Mouse (Mus musculus): ENCODE data around the gene Hbq1b. TPM values are rescaled to one million over a fixed set of nuclear protein-coding genes. Genes with fewer than 3 reads are reported as not detected.
"Not testable (repeated sequence)": the region's sequence is repeated elsewhere in the genome, so short reads cannot be mapped to it uniquely, and the experiment has no call there.

Gene Hbq1b
- polyA plus RNA-seq, 1 experiment, result not detected

DNA sequence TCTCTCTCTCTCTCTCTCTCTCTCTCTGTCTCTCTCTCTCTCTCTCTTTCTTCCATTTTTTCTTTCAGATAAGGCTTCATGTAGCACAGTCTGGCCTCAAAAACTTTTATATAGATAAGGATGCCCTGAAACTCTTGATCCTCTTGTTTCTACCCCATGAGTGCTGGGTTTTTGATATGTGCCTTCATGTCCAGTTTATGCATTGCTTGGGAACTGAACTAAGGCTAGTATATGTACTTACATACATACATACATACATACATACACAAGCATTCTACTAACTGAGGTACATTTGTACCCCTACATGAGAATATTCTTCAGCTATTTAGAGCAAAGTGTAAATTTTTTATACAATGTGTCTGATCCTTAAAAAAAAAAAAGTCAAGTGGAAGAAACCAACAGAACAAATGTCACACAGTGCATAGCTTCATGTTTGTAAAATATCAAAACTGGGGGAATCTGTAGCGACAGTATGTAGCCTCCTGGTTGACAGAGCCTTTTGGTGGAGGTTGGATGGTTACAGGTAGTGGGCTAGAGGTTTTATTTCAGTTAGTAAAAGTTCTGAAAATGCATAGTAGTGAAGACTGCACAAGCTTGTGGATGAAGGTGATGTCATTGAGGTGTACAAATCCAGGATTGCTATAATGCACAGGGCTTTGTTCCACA is 11.2 kb downstream of the Hbq1b start:
- peaks cover 7% of the 10 kb centered on the region for H3K4me1 ChIP-seq (ENCODE audit: control insufficient read depth, insufficient read depth, low read length)
- H3K4me3 ChIP-seq (ENCODE audit: insufficient read depth, low read depth, low read length), result no peak overlapping the region
- TF ChIP-seq POLR2A (IDR thresholded peaks at IDR 0.05; ENCODE audit: insufficient read depth, low read depth, low read length) (no peak), CTCF (IDR thresholded peaks at IDR 0.05; ENCODE audit: insufficient read depth, low read depth, low read length) (no peak)
- no peak overlapping the region for H3K27ac ChIP-seq (ENCODE audit: insufficient read depth, low read depth, low read length)
- 100% methylated on average over 1 of the region's 1 CpGs for WGBS

DNA sequence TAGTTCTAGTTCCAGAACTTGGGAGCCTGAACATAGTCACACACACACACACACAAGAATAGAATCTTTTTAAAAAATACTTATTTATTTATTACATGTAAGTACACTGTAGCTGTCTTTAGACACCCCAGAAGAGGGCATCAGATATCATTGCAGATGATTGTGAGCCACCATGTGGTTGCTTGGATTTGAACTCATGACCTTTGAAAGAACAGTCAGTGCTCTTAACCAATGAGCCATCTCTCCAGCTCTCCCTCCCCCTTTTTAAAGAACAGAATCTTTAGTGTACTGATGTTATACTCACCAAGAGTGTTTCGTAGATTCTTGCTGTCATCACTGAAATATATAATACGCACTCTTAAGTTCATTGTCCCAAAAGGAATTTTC is 11.8 kb downstream of the Hbq1b start:
- H3K4me1 ChIP-seq (ENCODE audit: control insufficient read depth, insufficient read depth, low read length), result peaks cover 12% of the 10 kb centered on the region
- H3K4me3 ChIP-seq (ENCODE audit: insufficient read depth, low read depth, low read length), result no peak overlapping the region
- H3K27ac ChIP-seq (ENCODE audit: insufficient read depth, low read depth, low read length), result no peak overlapping the region
- TF ChIP-seq POLR2A (IDR thresholded peaks at IDR 0.05; ENCODE audit: insufficient read depth, low read depth, low read length) (no peak), CTCF (IDR thresholded peaks at IDR 0.05; ENCODE audit: insufficient read depth, low read depth, low read length) (no peak)
- 98% methylated on average over 2 of the region's 2 CpGs for WGBS

DNA sequence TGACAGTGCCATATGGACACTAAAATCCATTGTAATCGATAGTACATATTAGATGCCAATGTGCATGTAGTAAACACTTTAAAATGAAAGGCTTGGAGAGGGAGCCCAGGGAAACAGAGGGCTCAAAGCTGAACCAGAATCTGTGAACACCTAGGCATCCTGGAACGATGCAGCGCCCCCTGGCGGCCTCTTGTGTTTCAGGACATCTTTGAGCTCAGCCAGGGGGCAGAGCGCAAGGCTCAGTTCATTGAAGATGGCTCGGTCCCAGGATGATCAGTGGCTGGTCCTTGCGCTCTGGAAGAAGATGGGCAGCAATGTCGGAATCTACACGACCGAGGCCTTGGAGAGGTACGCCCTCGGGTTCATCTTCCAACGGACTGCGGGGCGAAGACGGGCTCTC is 13.1 kb downstream of the Hbq1b start, which contains the start of gene Hbq1a:
Hbq1a (plus strand) TSS at position 205 of the 400 bp plus-strand sequence.
- H3K4me3 ChIP-seq (ENCODE audit: insufficient read depth, low read depth, low read length), result 0 out of 2 replicates have a peak within 1 kb of the TSS, but pooled peaks have one; percentile 13
- WGBS, result 4% methylated on average over 16 of the region's 16 CpGs
- TF ChIP-seq CTCF (IDR thresholded peaks at IDR 0.05; ENCODE audit: insufficient read depth, low read depth, low read length), result peak; percentile 66; the same call in 1 of the 2 replicates

GRCm38 (mm10) chr11:32300279-32301267 is 13.8 kb downstream of the Hbq1b start:
- peaks cover 15% of the 10 kb centered on the region for H3K4me1 ChIP-seq (ENCODE audit: control insufficient read depth, insufficient read depth, low read length)
- H3K27ac ChIP-seq (ENCODE audit: insufficient read depth, low read depth, low read length), result no peak overlapping the region
- 0 out of 2 replicates have a peak overlapping the region, but pooled peaks have one; percentile 13 for H3K4me3 ChIP-seq (ENCODE audit: insufficient read depth, low read depth, low read length)
- 51% methylated on average over 15 of the region's 17 CpGs for WGBS
- TF ChIP-seq CTCF (IDR thresholded peaks at IDR 0.05; ENCODE audit: insufficient read depth, low read depth, low read length) (no peak), POLR2A (IDR thresholded peaks at IDR 0.05; ENCODE audit: insufficient read depth, low read depth, low read length) (no peak)

More for the DNA sequence above, 13.1 kb downstream of the Hbq1b start, which contains the start of gene Hbq1a:
- H3K27ac ChIP-seq (ENCODE audit: insufficient read depth, low read depth, low read length), result not testable (repeated sequence)
- H3K4me1 ChIP-seq (ENCODE audit: control insufficient read depth, insufficient read depth, low read length), result peaks cover 15% of the 10 kb centered on the region

- Histone ChIP-seq H3K4me1 (ENCODE audit: control insufficient read depth, insufficient read depth, low read length) (peaks cover 15% of the 10 kb centered on the region), H3K4me3 (ENCODE audit: insufficient read depth, low read depth, low read length) (no peak overlapping the region), H3K27ac (ENCODE audit: insufficient read depth, low read depth, low read length) (no peak overlapping the region)
- no peak for TF ChIP-seq CTCF (IDR thresholded peaks at IDR 0.05; ENCODE audit: insufficient read depth, low read depth, low read length)
- TF ChIP-seq POLR2A (IDR thresholded peaks at IDR 0.05; ENCODE audit: insufficient read depth, low read depth, low read length), result no peak
- WGBS, result 98% methylated on average over 1 of the region's 1 CpGs
Measured at GRCm38 (mm10) chr11:32301506-32301905, 14.7 kb downstream of the Hbq1b start.

DNA sequence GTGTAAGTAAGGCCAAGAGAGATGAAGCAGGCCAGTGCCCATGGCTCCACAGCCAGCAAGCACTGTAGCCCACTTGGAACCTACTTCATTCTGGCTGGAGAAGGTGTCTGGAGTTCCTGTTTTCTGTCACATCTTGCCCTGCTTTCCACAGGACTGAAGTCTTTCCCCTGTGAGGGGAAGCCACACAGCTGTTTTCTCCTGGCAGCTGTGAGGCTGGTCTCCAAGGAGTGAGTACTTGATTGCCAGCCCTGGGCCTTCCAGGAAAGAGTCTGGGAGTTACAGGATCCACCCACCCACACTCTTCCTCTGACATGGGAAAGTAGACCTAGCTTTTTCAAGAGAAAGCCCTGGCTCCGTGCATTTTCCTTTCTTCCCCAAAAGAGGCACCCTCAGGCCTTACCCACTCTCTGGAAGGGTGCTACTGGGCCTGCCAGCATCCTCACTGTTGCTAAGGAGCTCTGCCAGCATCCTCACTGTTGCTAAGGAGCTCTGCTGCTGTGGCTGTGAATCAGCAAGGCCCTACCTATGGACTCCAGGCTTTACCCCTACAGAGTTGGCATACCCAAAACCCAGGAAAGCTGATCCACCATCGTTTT is 16.2 kb downstream of the Hbq1b start:
- whole genome bisulfite sequencing, result 16% methylated on average over 2 of the region's 2 CpGs
- H3K4me1 ChIP-seq (ENCODE audit: control insufficient read depth, insufficient read depth, low read length), result peaks cover 15% of the 10 kb centered on the region
- no peak for TF ChIP-seq CTCF (IDR thresholded peaks at IDR 0.05; ENCODE audit: insufficient read depth, low read depth, low read length)
- TF ChIP-seq POLR2A (IDR thresholded peaks at IDR 0.05; ENCODE audit: insufficient read depth, low read depth, low read length), result no peak
- H3K4me3 ChIP-seq (ENCODE audit: insufficient read depth, low read depth, low read length), result no peak overlapping the region
- H3K27ac ChIP-seq (ENCODE audit: insufficient read depth, low read depth, low read length), result peak overlapping the region; percentile 71

DNA sequence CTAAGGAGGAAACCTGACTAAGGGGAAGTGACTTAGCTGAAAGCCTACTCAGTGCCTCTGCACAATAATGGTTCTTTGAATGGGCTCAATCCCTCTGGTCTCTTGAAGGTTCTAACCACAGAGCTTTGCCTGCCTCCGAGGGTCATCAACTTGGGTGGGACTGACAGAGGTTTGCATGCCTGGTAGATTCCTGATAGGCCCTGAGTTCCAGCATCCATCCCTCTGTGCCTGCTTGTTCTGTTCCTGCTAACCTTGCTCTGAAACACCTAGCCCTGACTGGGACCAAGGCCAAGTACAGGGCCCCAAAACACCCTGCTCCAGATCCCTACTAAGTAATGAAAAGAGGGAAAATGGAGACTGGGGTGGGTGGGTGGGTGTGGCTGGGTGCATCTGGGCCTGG is 16.7 kb downstream of the Hbq1b start:
- H3K27ac ChIP-seq (ENCODE audit: insufficient read depth, low read depth, low read length), result peak overlapping the region; percentile 71
- 71% methylated on average over 1 of the region's 1 CpGs for WGBS
- no peak overlapping the region for H3K4me3 ChIP-seq (ENCODE audit: insufficient read depth, low read depth, low read length)

GRCm38 (mm10) chr11:32307006-32307405 is 20.2 kb downstream of the Hbq1b start:
- TF ChIP-seq CTCF (IDR thresholded peaks at IDR 0.05; ENCODE audit: insufficient read depth, low read depth, low read length) (no peak), POLR2A (IDR thresholded peaks at IDR 0.05; ENCODE audit: insufficient read depth, low read depth, low read length) (no peak)
- WGBS, result 73% methylated on average over 1 of the region's 1 CpGs
- no peak overlapping the region for H3K4me3 ChIP-seq (ENCODE audit: insufficient read depth, low read depth, low read length)
- H3K4me1 ChIP-seq (ENCODE audit: control insufficient read depth, insufficient read depth, low read length), result peaks cover 12% of the 10 kb centered on the region
- H3K27ac ChIP-seq (ENCODE audit: insufficient read depth, low read depth, low read length), result no peak overlapping the region

More for the DNA sequence above, 16.7 kb downstream of the Hbq1b start:
- H3K4me1 ChIP-seq (ENCODE audit: control insufficient read depth, insufficient read depth, low read length), result peaks cover 15% of the 10 kb centered on the region
- no peak for TF ChIP-seq POLR2A (IDR thresholded peaks at IDR 0.05; ENCODE audit: insufficient read depth, low read depth, low read length)
- TF ChIP-seq CTCF (IDR thresholded peaks at IDR 0.05; ENCODE audit: insufficient read depth, low read depth, low read length), result no peak

Measured in olfactory bulb, adult 2 months (tissue).